Mouse (Mus musculus) layer of hippocampus, adult 8-10 months (tissue): Measurements from ENCODE around the gene Ywhab. TPM values are rescaled to one million over a fixed set of nuclear protein-coding genes. Genes with fewer than 3 reads are reported as not detected.

ENCODE experiments used
- DNase-seq, 2 experiments: peaks; one replicate each; pipeline ENCODE4 v3.0.0; 2022; ENCODE audit warnings: low spot score in 2 of 2
- total RNA-seq, 4 experiments: library from RNA; stranded (reverse); gene quantifications; 2 replicates each; pipeline ENCODE4 v1.2.4; 2022

Ywhab gene
- total RNA-seq, 4 experiments from 2014 or later: 458 to 531 (median 484) TPM

DNA sequence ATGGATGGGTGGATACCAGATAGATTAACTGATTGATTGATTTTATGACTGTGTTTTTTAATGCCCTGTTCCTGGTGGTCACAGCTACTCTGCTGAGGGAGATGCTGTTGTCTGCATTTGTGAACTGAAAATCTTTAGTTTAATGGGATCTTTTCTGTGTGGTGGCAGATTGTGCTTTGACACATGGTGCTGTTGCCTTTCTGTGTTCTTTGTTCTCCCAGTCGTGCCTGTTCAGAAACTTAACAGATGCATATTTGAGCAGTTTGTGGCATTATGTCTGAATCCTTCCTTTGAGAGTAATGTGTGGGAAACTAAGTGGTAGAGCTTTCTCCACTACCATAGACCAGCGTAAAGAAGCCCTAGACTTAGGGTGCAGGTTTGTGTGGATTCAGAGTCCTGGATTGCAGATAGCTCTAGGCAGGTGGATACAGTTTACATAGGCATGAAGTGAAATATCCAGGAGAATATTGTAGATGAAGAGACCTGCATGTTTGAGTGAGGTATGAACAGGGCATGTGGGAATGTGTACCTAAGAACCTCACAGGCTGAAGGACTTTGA is 13.3 kb downstream of the Ywhab start:
- no peak for DNase-seq

GRCm38 (mm10) chr2:164009227-164009626 is 14.5 kb downstream of the Ywhab start:
- DNase-seq: no peak

DNA sequence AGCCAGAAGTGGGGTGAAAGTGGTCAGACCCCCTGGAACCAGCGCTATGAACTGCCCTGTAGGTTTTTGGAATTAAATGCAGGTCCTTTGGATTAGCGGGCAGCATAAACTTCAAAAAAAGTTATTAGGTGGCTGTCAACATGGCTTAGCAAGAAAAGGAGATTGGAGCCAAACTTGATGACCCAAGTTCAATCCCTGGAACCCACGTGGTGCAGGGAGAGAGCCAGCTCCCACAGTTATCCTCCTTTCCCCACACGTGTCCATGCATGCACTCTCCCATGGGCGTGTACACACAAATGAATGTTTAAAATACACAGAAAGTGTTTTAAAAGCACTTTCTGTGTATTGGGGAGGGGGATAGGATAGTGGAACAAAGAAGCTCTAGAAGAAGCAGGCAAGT is 15.7 kb downstream of the Ywhab start:
- DNase-seq: no peak

DNA sequence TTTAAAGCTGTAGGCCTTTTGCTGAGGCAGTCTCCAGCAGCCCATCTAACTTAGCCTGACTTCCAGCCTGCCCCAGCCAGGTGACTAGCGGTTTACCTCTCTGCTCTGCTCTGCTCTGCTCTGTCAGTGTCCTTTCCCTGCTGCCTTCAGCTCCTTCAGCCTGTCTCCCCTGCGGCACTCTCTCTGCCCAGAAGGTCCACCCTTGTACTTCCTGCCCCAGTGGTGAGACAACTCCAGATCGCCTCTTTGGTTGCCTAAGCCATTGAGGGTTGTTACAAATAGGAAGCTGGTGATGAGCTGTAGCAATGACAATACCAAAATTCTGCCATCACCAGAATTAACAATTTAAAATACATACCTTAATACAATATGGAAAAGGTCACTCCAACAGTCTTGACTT is 16.2 kb downstream of the Ywhab start:
- DNase-seq: no peak

DNA sequence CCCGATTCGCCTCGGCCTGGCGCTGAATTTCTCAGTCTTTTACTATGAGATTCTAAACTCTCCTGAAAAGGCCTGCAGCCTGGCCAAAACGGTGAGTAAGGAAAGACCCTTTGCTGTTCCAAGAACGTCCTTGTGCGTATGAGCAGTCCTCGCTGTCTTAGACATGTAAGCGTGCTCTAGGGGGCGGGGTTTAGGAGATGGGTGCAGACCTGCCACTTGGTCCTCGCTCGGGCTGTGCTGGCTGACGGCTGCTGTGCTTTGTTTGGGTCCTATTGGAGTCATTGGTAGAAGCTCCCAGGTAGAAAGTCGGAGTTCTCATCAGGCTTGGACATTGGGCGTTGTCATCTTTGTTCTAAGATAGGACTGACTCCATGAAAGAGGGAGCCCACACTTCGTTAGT is 20.5 kb downstream of the Ywhab start:
- DNase-seq: no peak

DNA sequence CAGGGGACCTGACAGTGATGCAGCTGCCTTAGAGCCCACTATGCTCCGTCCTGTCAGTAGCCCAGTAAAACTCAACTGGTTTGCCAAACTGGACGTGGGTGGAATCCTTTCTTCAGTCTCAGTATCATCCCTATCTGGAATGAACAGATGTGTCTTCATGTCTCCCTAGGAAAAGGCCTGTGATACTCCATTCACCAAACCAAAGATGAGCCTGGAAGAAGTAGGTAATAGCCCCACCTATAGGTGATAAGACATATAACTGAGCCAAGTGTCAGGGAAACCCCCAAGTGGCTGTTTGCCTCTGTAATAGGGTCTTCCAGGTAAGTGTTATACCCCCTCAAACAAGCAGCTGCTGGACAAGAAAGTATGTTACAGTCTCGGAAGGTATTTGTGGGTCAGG is 24.1 kb downstream of the Ywhab start:
- no peak for DNase-seq

- DNase-seq: no peak
These were observed 25.2 kb downstream of the Ywhab start for GRCm38 (mm10) chr2:164019943-164020342.

- DNase-seq: no peak
These were observed 27.3 kb downstream of the Ywhab start for GRCm38 (mm10) chr2:164022104-164022503.

DNA sequence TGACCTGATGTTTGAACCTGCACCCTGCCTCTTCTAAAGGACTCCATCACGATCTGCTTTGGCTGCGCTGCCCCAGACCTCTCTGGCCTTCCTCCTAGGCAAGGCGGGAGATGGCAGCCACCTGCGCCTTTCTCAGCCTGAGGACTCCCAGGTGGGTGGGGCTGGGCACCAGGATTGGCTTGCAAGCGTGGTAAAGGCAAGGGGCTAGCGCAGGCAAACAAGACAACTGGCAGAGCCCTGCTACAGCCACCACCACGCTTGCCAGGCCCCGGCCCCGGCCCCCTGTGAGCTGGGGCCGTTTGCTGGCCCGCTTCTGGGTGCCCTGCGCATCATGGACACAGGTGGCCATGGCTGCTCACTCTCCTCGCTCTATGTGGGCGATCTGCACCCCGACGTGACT is 30.4 kb downstream of the Ywhab start, which contains the start of gene Pabpc1l:
Gene Pabpc1l, plus strand, starts transcription at position 301 of the 400 bp plus-strand sequence.
- DNase-seq: no peak

- DNase-seq: no peak
These were observed 36.4 kb downstream of the Ywhab start for GRCm38 (mm10) chr2:164031147-164031546.

DNA sequence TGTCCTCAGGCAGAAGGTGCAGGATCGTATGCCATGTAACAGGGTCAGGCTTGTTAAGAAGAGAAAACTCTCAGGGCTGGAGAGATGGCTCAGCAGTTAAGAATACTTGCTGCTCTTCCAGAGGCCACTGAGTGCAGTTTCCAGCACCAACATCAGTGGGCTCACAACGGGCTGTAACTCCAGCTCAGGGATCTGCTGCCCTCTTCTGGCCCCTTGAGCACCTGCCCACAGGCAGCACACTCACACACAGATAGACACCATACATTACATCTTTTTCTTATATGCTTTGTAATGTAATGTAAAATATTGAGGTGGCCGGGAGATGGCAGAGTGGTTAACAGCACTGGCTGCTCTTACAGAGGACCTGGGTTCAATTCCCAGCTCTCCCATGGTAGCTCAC is 38.2 kb downstream of the Ywhab start:
- DNase-seq: no peak

DNA sequence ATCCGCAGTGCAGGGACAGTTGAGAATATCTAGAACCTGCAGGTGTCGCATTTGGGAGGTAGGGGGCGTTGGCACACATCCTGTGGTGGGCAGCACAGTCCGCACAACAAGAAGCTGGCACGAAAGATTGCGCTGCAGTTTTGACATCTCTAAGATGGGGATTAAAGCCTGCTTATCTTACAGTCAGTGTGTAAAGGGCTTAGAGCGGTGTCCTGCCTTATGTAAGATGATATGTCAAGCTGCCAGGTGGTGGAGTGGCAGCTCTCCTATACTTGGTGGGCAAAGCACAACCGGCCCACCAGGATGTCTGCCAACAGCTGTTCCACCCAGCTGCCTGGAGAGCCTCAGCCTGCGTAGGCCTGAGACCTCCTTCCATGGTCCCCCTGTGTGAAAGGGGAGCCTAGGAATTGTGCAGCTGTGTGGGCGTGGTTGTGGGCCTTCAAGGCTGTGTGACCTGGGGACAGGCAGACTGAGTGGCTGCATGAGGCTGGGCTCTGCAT is 41.8 kb downstream of the Ywhab start:
- no peak for DNase-seq

GRCm38 (mm10) chr2:164038407-164039028 is 43.8 kb downstream of the Ywhab start:
- DNase-seq: no peak

GRCm38 (mm10) chr2:164040949-164041348 is 46.2 kb downstream of the Ywhab start:
- no peak for DNase-seq

DNA sequence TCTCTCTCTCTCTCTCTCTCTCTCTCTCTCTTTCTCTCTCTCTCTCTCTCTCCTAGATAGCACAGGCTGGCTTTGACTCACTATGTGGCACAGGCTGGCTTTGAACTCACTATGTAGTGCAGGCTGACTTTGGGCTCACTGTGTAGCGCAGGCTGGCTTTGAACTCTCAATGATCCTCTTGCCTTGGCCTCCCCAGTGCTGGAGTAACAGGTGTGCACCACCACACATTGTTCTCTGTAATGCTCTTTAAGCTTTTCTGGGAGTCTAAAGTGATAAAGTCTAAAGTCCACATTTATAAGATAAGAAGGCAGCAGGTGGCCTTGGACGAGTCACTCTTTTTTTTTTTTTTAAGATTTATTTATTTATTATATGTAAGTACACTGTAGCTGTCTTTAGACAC is 46.8 kb downstream of the Ywhab start:
- no peak for DNase-seq

DNA sequence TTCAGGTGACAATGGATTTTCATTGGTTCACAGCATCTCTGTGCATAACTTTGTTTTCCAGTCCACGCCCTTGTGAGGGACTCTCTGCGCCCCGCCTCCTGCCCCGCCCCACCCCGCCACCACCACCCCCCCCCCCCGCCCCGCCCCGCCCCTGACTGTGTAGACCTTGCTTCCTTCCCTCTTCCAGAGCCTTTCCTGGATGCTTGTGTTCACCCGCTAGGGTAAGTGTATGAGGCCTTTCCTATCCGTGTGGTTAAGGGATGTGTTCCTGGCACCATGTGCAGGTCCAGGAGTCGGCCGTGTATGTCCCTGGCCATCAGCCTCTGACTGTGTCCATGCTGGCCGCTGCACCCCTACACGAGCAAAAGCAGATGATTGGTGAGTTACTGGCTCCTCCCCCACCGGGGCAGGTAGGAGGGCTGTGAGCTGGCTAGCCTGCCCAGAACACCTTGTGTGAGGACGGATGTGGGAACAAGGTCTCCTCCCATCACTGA is 52.5 kb downstream of the Ywhab start:
- DNase-seq: no peak

DNA sequence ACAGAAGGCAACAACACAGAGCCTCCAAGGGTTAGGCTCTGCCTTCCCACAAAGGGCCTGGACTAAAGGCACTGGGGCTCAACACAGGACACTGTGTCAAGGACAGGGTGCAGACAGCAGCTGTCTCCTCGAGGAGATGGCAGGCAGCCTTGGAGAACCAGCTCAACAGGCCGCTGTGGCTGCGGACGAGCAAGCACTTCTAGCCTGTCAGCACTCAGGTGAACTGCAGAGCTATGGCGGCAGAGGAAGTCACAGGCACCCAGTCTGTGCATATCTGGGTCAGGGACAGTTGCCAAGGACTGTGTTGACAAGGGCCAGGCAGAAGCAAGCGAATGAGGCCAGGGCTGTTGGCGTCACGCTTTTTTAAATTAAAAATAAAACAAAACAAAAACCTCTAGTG is 59.0 kb downstream of the Ywhab start:
- DNase-seq: no peak

DNA sequence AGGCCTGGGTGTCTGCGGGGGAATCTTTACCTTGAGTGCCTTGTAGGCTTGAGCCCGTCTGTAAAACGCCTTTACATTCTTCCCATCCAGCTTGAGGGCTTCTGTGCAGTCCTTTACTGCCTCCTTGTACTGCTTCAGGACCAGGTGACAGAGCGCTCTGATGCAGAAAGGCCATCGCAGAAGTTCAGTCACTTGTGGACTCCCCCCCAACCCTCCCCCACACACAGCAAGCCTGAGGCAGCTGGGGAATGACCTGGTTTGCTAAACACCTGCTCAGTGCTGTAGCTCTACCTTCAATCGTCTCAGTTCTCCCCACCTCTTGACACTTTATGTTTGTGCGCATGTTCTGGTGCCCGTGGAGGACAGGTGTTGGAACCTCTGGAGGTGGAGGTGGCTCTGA is 59.9 kb downstream of the Ywhab start:
- no peak for DNase-seq

- DNase-seq: no peak
These were observed 65.0 kb downstream of the Ywhab start for GRCm38 (mm10) chr2:164059634-164060235.
